25 mouse cellular contexts compared by ENCODE assay signal in genomic region chr3:88636555-88636986, GRCm38 (mm10). TPM values are rescaled to one million over a fixed set of nuclear protein-coding genes. Genes with fewer than 3 reads are reported as not detected.
DNase-seq lines count a peak whose midpoint lies in the region; ATAC-seq and TF ChIP-seq lines count a peak whose summit lies in the region.
"Had no signal": no experiment of that assay in that cellular context is flagged by ENCODE, and none has a peak within 500 bp of the region (broad histone marks: within the 10 kb centered on the region; RNA-seq: fewer than 3 reads in every experiment).

No protein-coding gene starts in this region.

- no peak overlapping the region for H3ac ChIP-seq in myocyte (ENCODE audit: control insufficient read depth, insufficient read length)

- no peak for ATAC-seq in heart, embryonic 11.5 days (replicated peaks; ENCODE audit: insufficient number of reproducible peaks, low FRiP score, low TSS enrichment)
- no peak for ATAC-seq in neural tube, embryonic 15.5 days (ENCODE audit: low FRiP score)
- ATAC-seq: intestine, postnatal 0 days; midbrain, embryonic 16.5 days had no signal

- peaks cover 39% of the 10 kb centered on the region for H3K79me2 ChIP-seq in myocyte (ENCODE audit: control insufficient read depth, insufficient read depth)

- peaks cover 20% of the 10 kb centered on the region for H3K4me1 ChIP-seq in heart, embryonic 11.5 days (ENCODE audit: control insufficient read depth, insufficient read depth, low read length)
- H3K4me1 ChIP-seq in cortical plate, adult 2 months (ENCODE audit: control insufficient read depth, insufficient read depth, low read length), result peaks cover 7% of the 10 kb centered on the region
- H3K4me1 ChIP-seq in neural tube, embryonic 15.5 days, result no peaks in the 10 kb centered on the region
- H3K4me1 ChIP-seq: forebrain, embryonic 12.5 days; hindbrain, embryonic 15.5 days; liver, embryonic 15.5 days had no signal

- no peak for TF ChIP-seq CTCF in layer of hippocampus, adult 2 months (conservative IDR thresholded peaks at IDR 0.05)
- TF ChIP-seq CTCF in cortical plate, adult 2 months (IDR thresholded peaks at IDR 0.05; ENCODE audit: extremely low read depth, insufficient read depth, low read length), result no peak

- H3K4me3 ChIP-seq in heart, embryonic 11.5 days (ENCODE audit: low read depth, low read length), result no peak overlapping the region
- no peak overlapping the region for H3K4me3 ChIP-seq in layer of hippocampus, adult 2 months
- no peak overlapping the region for H3K4me3 ChIP-seq in cortical plate, adult 2 months (ENCODE audit: insufficient read depth, low read length)
- H3K4me3 ChIP-seq in myocyte, result no peak overlapping the region
- H3K4me3 ChIP-seq in neural tube, embryonic 15.5 days (replicated peaks), result no peak overlapping the region
- H3K4me3 ChIP-seq: embryonic facial prominence, embryonic 15.5 days; forebrain, embryonic 12.5 days; hindbrain, embryonic 15.5 days; liver, embryonic 15.5 days had no signal

- H3K36me3 ChIP-seq in heart, embryonic 11.5 days (ENCODE audit: control insufficient read depth, insufficient read depth, low read length), result peaks cover 67% of the 10 kb centered on the region
- peaks cover 93% of the 10 kb centered on the region for H3K36me3 ChIP-seq in myocyte (ENCODE audit: control insufficient read depth, insufficient read depth)
- peaks cover 93% of the 10 kb centered on the region for H3K36me3 ChIP-seq in neural tube, embryonic 15.5 days

- TF ChIP-seq POLR2A in cortical plate, adult 2 months (IDR thresholded peaks at IDR 0.05; ENCODE audit: extremely low read depth, insufficient read depth, low read length), result no peak; the same call in 1 of the 2 replicates
- TF ChIP-seq POLR2A in myocyte (IDR thresholded peaks at IDR 0.05; ENCODE audit: insufficient read length, low read depth), result peak; percentile 15

- no peaks in the 10 kb centered on the region for H3K9me3 ChIP-seq in heart, embryonic 11.5 days (replicated peaks; ENCODE audit: control insufficient read depth, low read length)
- no peaks in the 10 kb centered on the region for H3K9me3 ChIP-seq in neural tube, embryonic 15.5 days (replicated peaks)
- H3K9me3 ChIP-seq: embryonic facial prominence, embryonic 15.5 days; forebrain, embryonic 12.5 days; hindbrain, embryonic 15.5 days; liver, embryonic 15.5 days had no signal

- DNase-seq in heart, adult 8-10 months (ENCODE audit: low spot score), result no peak
- DNase-seq in layer of hippocampus, adult 2 months (ENCODE audit: low spot score in 2 of 2), result no peak
- DNase-seq in layer of hippocampus, postnatal 14 days (ENCODE audit: low spot score in 2 of 2), result no peak
- DNase-seq: cerebellum, adult 9-11 months; lung, postnatal 10 days; thymus, postnatal 36 days had no signal

- peak overlapping the region; percentile 67 for H3K27ac ChIP-seq in heart, embryonic 11.5 days (ENCODE audit: low read depth, low read length)
- H3K27ac ChIP-seq in layer of hippocampus, adult 2 months, result peak overlapping the region; percentile 14; the same call in 1 of the 2 replicates
- H3K27ac ChIP-seq in cortical plate, adult 2 months (ENCODE audit: insufficient read depth, low read length), result peak overlapping the region; percentile 69
- H3K27ac ChIP-seq in neural tube, embryonic 15.5 days (replicated peaks), result no peak overlapping the region
- H3K27ac ChIP-seq: embryonic facial prominence, embryonic 15.5 days; forebrain, embryonic 12.5 days; hindbrain, embryonic 15.5 days; liver, embryonic 15.5 days had no signal

- H3K27me3 ChIP-seq in heart, embryonic 11.5 days (ENCODE audit: control insufficient read depth, insufficient read depth, low read length), result no peaks in the 10 kb centered on the region
- no peaks in the 10 kb centered on the region for H3K27me3 ChIP-seq in myocyte (ENCODE audit: control insufficient read depth, insufficient read depth, insufficient read length)
- no peaks in the 10 kb centered on the region for H3K27me3 ChIP-seq in neural tube, embryonic 15.5 days (replicated peaks)
- H3K27me3 ChIP-seq: embryonic facial prominence, embryonic 15.5 days; forebrain, embryonic 12.5 days; hindbrain, embryonic 15.5 days; liver, embryonic 15.5 days had no signal

- H3K9ac ChIP-seq in heart, embryonic 11.5 days (ENCODE audit: low read depth, low read length), result peak overlapping the region; percentile 56; the same call in 1 of the 2 replicates
- H3K9ac ChIP-seq in neural tube, embryonic 15.5 days (replicated peaks), result no peak overlapping the region
- H3K9ac ChIP-seq: embryonic facial prominence, embryonic 15.5 days; forebrain, embryonic 12.5 days; hindbrain, embryonic 15.5 days; liver, embryonic 15.5 days had no signal

- 63% methylated on average over 8 of the region's 8 CpGs for WGBS in heart, embryonic 11.5 days (ENCODE audit: insufficient replicate concordance)
- WGBS in neural tube, embryonic 15.5 days, result 95% methylated on average over 8 of the region's 8 CpGs

- H3K4me2 ChIP-seq in heart, embryonic 11.5 days, result 0 out of 2 replicates have a peak overlapping the region, but pooled peaks have one; percentile 16
- H3K4me2 ChIP-seq in myocyte (ENCODE audit: low read depth), result peak overlapping the region; percentile 32
- H3K4me2 ChIP-seq in neural tube, embryonic 15.5 days, result no peak overlapping the region
- H3K4me2 ChIP-seq: embryonic facial prominence, embryonic 15.5 days; forebrain, embryonic 12.5 days; hindbrain, embryonic 15.5 days; liver, embryonic 15.5 days had no signal

TF ChIP-seq in myocyte, 11 proteins besides CTCF, POLR2A, EP300 and RAD21:
- TF ChIP-seq TCF12 (IDR thresholded peaks at IDR 0.05; ENCODE audit: insufficient read depth, poor library complexity, severe bottlenecking), result no peak
- TF ChIP-seq MYOG (IDR thresholded peaks at IDR 0.05; ENCODE audit: control insufficient read depth in 1 of 3, insufficient read depth in 1 of 3, insufficient read length in 2 of 3, low read depth in 2 of 3), result peak in 1 of 3 experiments; percentile 38
- peak; percentile 62 for TF ChIP-seq POLR2AphosphoS2 (IDR thresholded peaks at IDR 0.05; ENCODE audit: insufficient read length, low read depth)
- TF ChIP-seq MYOD1 (IDR thresholded peaks at IDR 0.05; ENCODE audit: control insufficient read depth in 1 of 3, insufficient read length in 2 of 3, low read depth in 2 of 3), result peak in 1 of 3 experiments; percentile 31
- no peak for TF ChIP-seq SRF (IDR thresholded peaks at IDR 0.05; ENCODE audit: control insufficient read depth, insufficient read length, low read depth)
- TF ChIP-seq MAX (IDR thresholded peaks at IDR 0.05; ENCODE audit: low read depth), result no peak
- TF ChIP-seq USF1 (IDR thresholded peaks at IDR 0.05; ENCODE audit: low read depth), result no peak

RNA-seq across cellular contexts. Expression of gene Rxfp4, which starts 16.4 kb away (rescaled TPM):
- polyA plus RNA-seq in heart, embryonic 11.5 days (2014; fragmentation: Nextera tagmentation; extraction: Ambion mirVana), result not detected in 2 replicates
- total RNA-seq in heart, adult 8-10 months (2022), result under 1 TPM in 1 of 4 experiments, not detected in 3; 0.23 TPM
- total RNA-seq in layer of hippocampus, adult 2 months (2021), result not detected
- total RNA-seq in layer of hippocampus, postnatal 14 days (2021), result not detected
- not detected in 2 replicates for polyA plus RNA-seq in cortical plate, adult 2 months (2012; rRNA removed)
- not detected for polyA plus RNA-seq in myocyte (2012; fragmentation: generic; extraction: Trizol)
- not detected in 2 replicates for polyA plus RNA-seq in neural tube, embryonic 15.5 days (2015; fragmentation: Nextera tagmentation; extraction: Ambion mirVana)
- total RNA-seq: adrenal gland, adult 18-20 months; ES-E14; gastrocnemius, adult 18-20 months; heart, adult 18-20 months; layer of hippocampus, adult 8-10 months; left cerebral cortex, postnatal 14 days; megakaryocyte-erythroid progenitor cell, adult 5-6 weeks had no signal
- polyA plus RNA-seq: embryonic facial prominence, embryonic 15.5 days; forebrain, embryonic 12.5 days; hindbrain, embryonic 15.5 days; intestine, postnatal 0 days; liver, embryonic 15.5 days; midbrain, embryonic 16.5 days; spleen, adult 2 months; stomach, embryonic 16.5 days had no signal

RNA-seq across cellular contexts. Expression of gene Arhgef2, which starts 30.8 kb away (rescaled TPM):
- polyA plus RNA-seq in heart, embryonic 11.5 days (2014; fragmentation: Nextera tagmentation; extraction: Ambion mirVana), result 91.4 and 102 TPM in 2 replicates
- 10 to 100 TPM; 38.8 to 45.9 (median 41.4) TPM for total RNA-seq in heart, adult 8-10 months (2022)
- total RNA-seq in layer of hippocampus, adult 2 months (2021), result 100 to 1,000 TPM; 268 to 283 TPM
- 100 to 1,000 TPM; 258 to 259 TPM for total RNA-seq in layer of hippocampus, postnatal 14 days (2021)
- 220 and 224 TPM in 2 replicates for polyA plus RNA-seq in cortical plate, adult 2 months (2012; rRNA removed)
- polyA plus RNA-seq in myocyte (2012; fragmentation: generic; extraction: Trizol), result 361 TPM
- 97.4 and 104 TPM in 2 replicates for polyA plus RNA-seq in neural tube, embryonic 15.5 days (2015; fragmentation: Nextera tagmentation; extraction: Ambion mirVana)

RNA-seq across cellular contexts. Expression of gene Khdc4, which starts 49.0 kb away (rescaled TPM):
- polyA plus RNA-seq in heart, embryonic 11.5 days (2014; fragmentation: Nextera tagmentation; extraction: Ambion mirVana), result 68.2 and 69.8 TPM in 2 replicates
- 10 to 100 TPM; 26.3 to 31.5 (median 27.8) TPM for total RNA-seq in heart, adult 8-10 months (2022)
- total RNA-seq in layer of hippocampus, adult 2 months (2021), result 10 to 100 TPM; 55.1 to 55.5 TPM
- total RNA-seq in layer of hippocampus, postnatal 14 days (2021), result 10 to 100 TPM; 51.5 to 61.6 TPM
- polyA plus RNA-seq in cortical plate, adult 2 months (2012; rRNA removed), result 70.5 and 75.6 TPM in 2 replicates
- polyA plus RNA-seq in myocyte (2012; fragmentation: generic; extraction: Trizol), result 17.2 TPM
- 85.9 and 87.4 TPM in 2 replicates for polyA plus RNA-seq in neural tube, embryonic 15.5 days (2015; fragmentation: Nextera tagmentation; extraction: Ambion mirVana)
